Mouse (Mus musculus) Muller cell, postnatal 12 days (primary cell): ENCODE data around the gene Optc.

ENCODE experiments used
- DNase-seq: peaks from one replicate; pipeline ENCODE4 v3.0.0-alpha.2; 2015; ENCODE audit errors: inconsistent ontology term

Optc gene

DNA sequence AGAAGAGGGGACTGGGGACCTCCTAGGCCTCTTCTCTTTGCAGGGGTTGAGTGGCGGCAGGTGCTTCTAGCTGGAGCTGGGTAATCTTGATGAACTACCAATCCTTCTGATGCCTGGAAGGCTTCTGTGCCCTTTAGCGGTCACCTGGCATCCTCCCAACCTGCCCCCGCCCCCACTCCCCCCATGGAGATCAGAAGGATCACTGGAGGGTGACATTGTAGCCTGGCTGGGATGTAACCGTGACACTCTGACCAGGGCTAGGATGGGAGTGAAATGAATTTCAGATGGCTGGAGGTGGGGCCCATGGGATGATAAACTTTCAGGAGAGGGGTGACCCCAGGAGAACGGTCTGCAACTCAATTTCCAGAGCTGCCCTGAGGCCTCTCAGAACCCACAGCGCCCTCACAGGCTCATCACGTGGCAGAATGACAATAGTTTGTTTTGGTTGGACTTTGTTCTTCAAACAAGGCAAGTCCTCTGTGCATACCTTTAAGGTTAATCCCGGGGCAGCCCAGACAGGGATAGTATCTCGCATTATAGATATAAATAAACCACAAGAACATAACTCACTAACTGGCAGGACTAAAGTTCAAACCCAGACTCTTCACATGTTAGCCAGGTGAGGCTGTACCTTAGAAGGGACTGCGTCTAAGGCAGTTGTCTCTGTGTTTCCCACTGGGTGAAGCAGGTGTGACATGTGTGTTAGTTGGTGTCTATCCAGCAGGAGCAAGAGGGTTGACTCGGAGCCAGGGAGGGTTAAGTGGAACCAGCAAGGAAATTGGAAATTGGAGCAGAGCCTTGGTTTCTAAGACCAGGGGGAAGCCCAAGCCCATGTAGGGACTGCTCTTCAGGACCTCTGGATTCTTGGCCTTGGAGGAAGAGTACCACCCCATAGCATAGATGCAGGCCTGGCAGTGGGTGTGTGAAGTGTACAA lies 25.2 kb downstream of the Optc start:
- DNase-seq: no peak

- DNase-seq: no peak
These were observed 26.0 kb downstream of the Optc start for GRCm38 (mm10) chr1:133881813-133882212.

GRCm38 (mm10) chr1:133878825-133879423 lies 28.9 kb downstream of the Optc start:
- no peak for DNase-seq

GRCm38 (mm10) chr1:133876936-133877335 lies 30.9 kb downstream of the Optc start:
- DNase-seq: no peak

DNA sequence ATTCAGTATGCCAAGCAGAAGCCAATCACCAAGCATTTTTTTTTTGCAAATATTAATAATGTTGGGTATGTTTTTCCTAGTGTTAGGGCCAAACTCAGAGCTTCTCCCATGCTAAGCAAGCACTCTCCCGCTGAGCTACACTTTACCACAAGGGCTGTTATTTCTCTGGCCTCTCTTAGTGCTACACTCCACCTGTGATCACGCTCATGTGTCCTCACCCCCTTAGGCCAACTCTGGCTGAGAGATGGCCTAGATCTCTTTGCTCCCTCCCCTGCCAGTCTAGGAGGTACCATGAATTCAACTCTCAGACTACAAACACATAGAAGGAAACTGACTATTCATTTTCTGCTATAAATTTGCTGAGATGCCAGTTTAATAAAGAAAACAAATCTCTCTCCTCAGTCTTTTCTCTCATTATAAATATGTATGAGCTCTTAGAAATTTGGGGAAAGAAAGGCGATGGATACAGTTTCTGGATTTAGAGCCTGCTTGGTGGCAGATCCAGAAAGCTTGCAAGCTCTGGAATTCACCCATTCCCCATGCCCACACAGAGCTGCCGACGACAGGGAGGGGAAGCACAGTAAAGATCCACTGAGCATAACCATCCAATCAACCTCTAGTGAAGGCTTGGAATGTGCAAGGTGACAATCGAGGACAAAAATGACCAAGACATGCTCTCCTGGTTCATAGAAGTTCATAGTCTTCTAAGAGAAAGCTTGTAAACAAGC lies 34.5 kb downstream of the Optc start:
- DNase-seq: no peak

DNA sequence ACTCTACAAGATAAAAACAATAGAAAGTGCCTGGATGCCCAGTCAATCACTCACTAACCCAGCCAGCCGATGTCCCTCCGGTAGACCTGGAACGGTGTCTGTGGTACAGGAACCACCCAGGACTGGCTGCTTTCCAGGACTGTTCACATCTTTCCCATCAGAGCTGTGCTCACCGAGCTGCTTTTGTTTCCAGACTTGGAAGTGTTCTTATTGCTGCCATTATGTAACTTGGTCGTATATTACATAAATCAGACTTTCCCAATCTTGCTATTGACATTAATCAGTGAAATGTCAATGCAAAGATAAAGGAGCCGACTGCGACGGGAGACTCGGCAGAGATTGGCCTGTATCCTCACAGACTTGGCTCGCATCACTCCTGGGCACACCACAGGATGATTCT lies 36.6 kb downstream of the Optc start:
- DNase-seq: no peak

GRCm38 (mm10) chr1:133869221-133869620 lies 38.6 kb downstream of the Optc start:
- no peak for DNase-seq

- DNase-seq: peak; percentile 72
These were observed 44.4 kb downstream of the Optc start for GRCm38 (mm10) chr1:133863257-133863997.

DNA sequence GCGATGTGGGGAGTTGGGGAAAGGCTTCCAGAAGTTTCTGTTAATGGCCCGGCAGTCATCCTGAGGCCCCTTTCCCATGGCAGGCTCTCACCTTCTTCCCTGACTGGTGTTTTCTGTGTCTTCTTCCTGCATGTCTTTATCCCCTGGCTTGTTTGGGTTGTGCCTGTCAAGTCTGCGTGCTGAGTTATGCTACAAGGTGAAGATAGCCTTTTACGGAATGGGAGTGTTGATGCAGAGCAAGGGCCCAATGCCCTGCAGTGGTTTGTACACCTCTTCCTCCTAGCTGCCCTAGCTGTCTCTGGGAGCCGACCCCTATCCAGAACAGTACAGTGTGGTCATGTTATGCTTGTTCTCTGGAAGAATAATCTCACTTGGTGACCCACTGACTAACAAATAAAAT lies 46.8 kb downstream of the Optc start:
- DNase-seq: no peak

GRCm38 (mm10) chr1:133859821-133860711 lies 47.7 kb downstream of the Optc start:
- no peak for DNase-seq

DNA sequence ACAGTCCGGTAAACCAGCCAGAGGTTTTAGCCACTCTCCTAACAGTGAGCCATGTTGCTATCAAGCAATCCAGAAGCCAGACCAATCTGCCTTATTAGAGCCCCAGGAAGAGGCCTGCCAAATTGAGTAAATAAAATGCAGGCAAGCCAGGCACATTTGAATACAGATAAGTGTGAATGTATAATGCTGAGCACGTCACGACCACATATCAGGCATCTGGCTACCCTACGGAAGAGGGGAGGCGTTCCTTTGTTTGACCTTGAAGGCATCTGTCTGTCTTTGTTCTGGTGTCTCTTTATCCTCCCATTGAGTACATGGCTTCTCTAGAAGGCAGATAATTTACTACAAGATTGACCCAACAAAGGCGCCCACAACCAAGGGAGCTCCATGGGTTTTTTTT lies 48.5 kb downstream of the Optc start:
- no peak for DNase-seq

- DNase-seq: no peak
These were observed 50.0 kb downstream of the Optc start for GRCm38 (mm10) chr1:133857781-133858180.

- DNase-seq: no peak
These were observed 50.6 kb downstream of the Optc start for GRCm38 (mm10) chr1:133857171-133857570.

GRCm38 (mm10) chr1:133856655-133857054 lies 51.1 kb downstream of the Optc start:
- DNase-seq: no peak

DNA sequence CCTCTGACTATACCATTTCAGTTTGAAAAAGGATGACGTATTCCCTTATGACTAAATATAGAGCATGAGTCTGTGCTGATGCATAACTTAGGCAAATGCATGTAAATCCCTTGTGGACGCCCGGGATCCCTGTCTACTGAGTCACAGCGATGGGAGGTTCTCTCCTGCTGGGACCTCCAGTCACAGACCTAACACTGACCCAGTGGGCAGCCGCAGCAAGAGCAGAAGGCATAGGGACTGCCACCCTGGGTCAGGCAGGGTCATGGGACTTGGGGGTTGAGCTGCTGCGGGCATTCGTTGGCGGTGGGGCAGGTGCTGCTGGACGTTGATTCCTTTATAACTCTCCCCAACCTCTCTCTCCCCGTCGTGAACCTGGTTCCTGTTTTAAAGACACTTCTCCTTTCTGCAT lies 51.7 kb downstream of the Optc start:
- DNase-seq: peak; percentile 58

- no peak for DNase-seq
These were observed 52.4 kb downstream of the Optc start for GRCm38 (mm10) chr1:133855274-133856017.

DNA sequence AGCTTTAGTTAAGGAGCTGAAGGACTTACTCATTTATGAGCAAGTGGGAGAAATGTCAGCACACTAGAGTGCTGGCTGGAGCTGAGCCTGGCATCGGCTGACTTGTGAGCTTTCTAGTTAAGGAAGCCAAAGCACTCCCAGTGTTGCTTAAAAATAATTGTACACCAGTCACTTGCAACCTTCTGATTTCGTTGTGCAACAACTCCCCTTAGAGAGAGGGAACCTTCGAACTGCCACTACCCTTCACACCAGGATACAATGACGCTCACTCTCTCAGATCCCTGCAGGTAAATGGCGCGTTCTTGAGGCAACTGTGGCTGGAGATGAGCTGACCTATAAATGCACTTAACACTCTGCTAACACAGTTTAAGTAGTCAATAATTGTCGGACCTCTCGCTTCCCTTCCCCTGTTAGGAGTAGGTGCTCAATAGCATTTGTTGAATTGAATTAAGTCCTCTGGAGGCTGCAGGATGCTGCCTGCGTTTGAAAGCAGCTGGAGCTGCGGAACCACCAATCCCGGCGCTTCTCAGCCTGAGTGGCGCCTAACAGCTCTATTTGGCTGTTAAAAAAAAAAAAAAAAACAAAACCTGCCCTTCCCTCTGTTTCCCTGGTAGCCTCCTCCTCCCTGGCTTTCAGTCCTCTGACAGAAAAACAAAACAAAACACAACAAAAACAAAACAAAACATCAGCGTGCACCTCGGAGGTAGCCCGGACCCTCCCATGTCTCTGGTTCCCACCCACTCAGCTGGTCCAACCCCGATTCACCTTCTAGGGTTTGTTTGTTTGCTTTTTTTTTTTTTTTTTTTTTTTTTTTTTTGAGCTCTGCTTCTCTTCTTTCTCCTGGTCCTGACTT lies 53.2 kb downstream of the Optc start:
- peak; percentile 64 for DNase-seq
